36 mouse cellular contexts compared by ENCODE assay signal in genomic region chr13:92320770-92321169, GRCm38 (mm10). TPM values are rescaled to one million over a fixed set of nuclear protein-coding genes. Genes with fewer than 3 reads are reported as not detected.
DNase-seq lines count a peak whose midpoint lies in the region; ATAC-seq and TF ChIP-seq lines count a peak whose summit lies in the region.
"Had no signal": no experiment of that assay in that cellular context is flagged by ENCODE, and none has a peak within 500 bp of the region (broad histone marks: within the 10 kb centered on the region; RNA-seq: fewer than 3 reads in every experiment).

No protein-coding gene starts in this region.

- no peak for ATAC-seq in limb, embryonic 12.5 days (ENCODE audit: insufficient number of reproducible peaks, insufficient read depth, low FRiP score, low TSS enrichment, low read depth)
- ATAC-seq in hematopoietic stem cell, adult 5-6 weeks (replicated peaks in 1 of 2; ENCODE audit: insufficient read depth in 1 of 2, low FRiP score in 2 of 2, low TSS enrichment in 1 of 2, low read depth in 1 of 2, poor library complexity in 2 of 2, severe bottlenecking in 2 of 2): peak; percentile 88 to 91
- ATAC-seq: hindbrain, embryonic 16.5 days had no signal

- peak overlapping the region; percentile 64 for H3K27ac ChIP-seq in limb, embryonic 12.5 days
- no peak overlapping the region for H3K27ac ChIP-seq in limb, embryonic 10.5 days
- no peak overlapping the region for H3K27ac ChIP-seq in CH12.LX (ENCODE audit: insufficient read depth, low read depth)
- H3K27ac ChIP-seq: forebrain, embryonic 12.5 days; hindbrain, embryonic 10.5 days; kidney, embryonic 15.5 days; layer of hippocampus, adult 2 months; liver, embryonic 15.5 days; midbrain, embryonic 12.5 days; neural tube, embryonic 12.5 days had no signal

- H3K27me3 ChIP-seq in limb, embryonic 12.5 days: no peaks in the 10 kb centered on the region
- H3K27me3 ChIP-seq in limb, embryonic 10.5 days (ENCODE audit: low read depth, poor library complexity, severe bottlenecking): no peaks in the 10 kb centered on the region
- H3K27me3 ChIP-seq in CH12.LX (replicated peaks): no peaks in the 10 kb centered on the region
- H3K27me3 ChIP-seq in splenic B cell, adult 2 months (ENCODE audit: control insufficient read depth, insufficient read depth, low read length, poor library complexity, severe bottlenecking): no peaks in the 10 kb centered on the region
- H3K27me3 ChIP-seq: embryonic facial prominence, embryonic 15.5 days; forebrain, embryonic 12.5 days; heart, embryonic 12.5 days; kidney, embryonic 15.5 days; liver, embryonic 15.5 days; megakaryocyte, embryonic 14.5 days; midbrain, embryonic 12.5 days; neural tube, embryonic 12.5 days had no signal

- H3K4me1 ChIP-seq in limb, embryonic 12.5 days (replicated peaks): peaks cover 9% of the 10 kb centered on the region
- peaks cover 5% of the 10 kb centered on the region; the same call in 1 of the 2 replicates for H3K4me1 ChIP-seq in limb, embryonic 10.5 days
- peaks cover 2 to 26% of the 10 kb centered on the region in 2 experiments; a peak in 3 of 4 replicates for H3K4me1 ChIP-seq in CH12.LX (ENCODE audit: control insufficient read depth in 1 of 2, insufficient read depth in 2 of 2)
- H3K4me1 ChIP-seq: embryonic facial prominence, embryonic 15.5 days; forebrain, embryonic 12.5 days; heart, embryonic 12.5 days; hindbrain, embryonic 10.5 days; kidney, embryonic 15.5 days; liver, embryonic 15.5 days; midbrain, embryonic 12.5 days; neural tube, embryonic 12.5 days had no signal

- no peak for TF ChIP-seq CTCF in CH12.LX (conservative IDR thresholded peaks at IDR 0.05 in 1 of 2, IDR thresholded peaks at IDR 0.05 in 1 of 2; ENCODE audit: low read depth in 2 of 2, low read length in 2 of 2)

- in situ Hi-C loops in CH12.LX (cut with MboI; ENCODE audit: low pct_ligation_motif_present, low pct_unique_long_range_greater_than_20kb, low sequenced_read_pairs): no loop called here

- no peak overlapping the region for H3K4me2 ChIP-seq in limb, embryonic 12.5 days
- H3K4me2 ChIP-seq in CH12.LX (ENCODE audit: insufficient read depth, low read depth, poor library complexity, severe bottlenecking): no peak overlapping the region
- H3K4me2 ChIP-seq: embryonic facial prominence, embryonic 15.5 days; forebrain, embryonic 12.5 days; heart, embryonic 12.5 days; kidney, embryonic 15.5 days; liver, embryonic 15.5 days; lung, embryonic 14.5 days; midbrain, embryonic 12.5 days; neural tube, embryonic 12.5 days had no signal

- 59% methylated on average over 5 of the region's 5 CpGs for WGBS in limb, embryonic 12.5 days
- WGBS in limb, embryonic 10.5 days: 89% methylated on average over 5 of the region's 5 CpGs

- H3K36me3 ChIP-seq in limb, embryonic 12.5 days: peaks cover 36% of the 10 kb centered on the region; the same call in 1 of the 2 replicates
- peaks cover 50% of the 10 kb centered on the region for H3K36me3 ChIP-seq in limb, embryonic 10.5 days
- peaks cover 15 to 48% of the 10 kb centered on the region in 2 experiments for H3K36me3 ChIP-seq in CH12.LX (replicated peaks in 1 of 2; ENCODE audit: control insufficient read depth in 1 of 2, insufficient read depth in 1 of 2, low read length in 1 of 2)
- H3K36me3 ChIP-seq in splenic B cell, adult 2 months (ENCODE audit: control insufficient read depth, insufficient read depth, low read length, poor library complexity, severe bottlenecking): peaks cover 4% of the 10 kb centered on the region; the same call in 1 of the 2 replicates
- H3K36me3 ChIP-seq: embryonic facial prominence, embryonic 15.5 days had no signal

- no peak overlapping the region for H3K4me3 ChIP-seq in limb, embryonic 12.5 days (replicated peaks)
- no peak overlapping the region for H3K4me3 ChIP-seq in limb, embryonic 10.5 days
- no peak overlapping the region for H3K4me3 ChIP-seq in CH12.LX (replicated peaks in 1 of 3; ENCODE audit: low read depth in 2 of 3, low read length in 2 of 3, poor library complexity in 1 of 3)
- H3K4me3 ChIP-seq: embryonic facial prominence, embryonic 15.5 days; forebrain, embryonic 12.5 days; heart, embryonic 12.5 days; hindbrain, embryonic 10.5 days; kidney, embryonic 15.5 days; layer of hippocampus, adult 2 months; liver, embryonic 15.5 days; megakaryocyte, embryonic 14.5 days; midbrain, embryonic 12.5 days; myocyte; neural tube, embryonic 12.5 days had no signal

- TF ChIP-seq POLR2A in CH12.LX (IDR thresholded peaks at IDR 0.05; ENCODE audit: low read depth, low read length): no peak

- dilution Hi-C loops in CH12.LX (cut with MboI; ENCODE audit: extremely low pct_ligation_motif_present, extremely low pct_unique_long_range_greater_than_20kb, low sequenced_read_pairs): no loop called here

- no peak for TF ChIP-seq RAD21 in CH12.LX (IDR thresholded peaks at IDR 0.05; ENCODE audit: low read depth, low read length)

- no peaks in the 10 kb centered on the region for H3K9me3 ChIP-seq in limb, embryonic 12.5 days
- no peaks in the 10 kb centered on the region for H3K9me3 ChIP-seq in limb, embryonic 10.5 days (replicated peaks)
- no peaks in the 10 kb centered on the region for H3K9me3 ChIP-seq in CH12.LX (replicated peaks; ENCODE audit: low read length)
- H3K9me3 ChIP-seq: embryonic facial prominence, embryonic 15.5 days; forebrain, embryonic 12.5 days; heart, embryonic 12.5 days; hindbrain, embryonic 10.5 days; kidney, embryonic 15.5 days; liver, embryonic 15.5 days; megakaryocyte, embryonic 14.5 days; midbrain, embryonic 12.5 days; neural tube, embryonic 12.5 days had no signal

- DNase-seq in limb, embryonic 10.5 days (ENCODE audit: low spot score): no peak
- peak; percentile 51 for DNase-seq in CH12.LX (ENCODE audit: extremely low read depth)
- peak; percentile 69 for DNase-seq in splenic B cell, adult 2 months (ENCODE audit: low read depth, low spot score)
- DNase-seq in urinary bladder, adult 18-20 months (ENCODE audit: low spot score in 2 of 2): no peak
- DNase-seq in layer of hippocampus, adult 9-11 months: no peak
- DNase-seq: adrenal gland, postnatal 10 days; cerebellum, adult 11 months; cerebellum, adult 9-11 months; gastrocnemius, postnatal 25 days; heart, adult 18-20 months; kidney, adult 18-20 months; kidney, postnatal 36 days; lung, embryonic 14.5 days; lung, postnatal 14 days; right cerebral cortex, postnatal 4 days; thymus, postnatal 14 days had no signal

- no peaks in the 10 kb centered on the region for H3K79me2 ChIP-seq in CH12.LX (replicated peaks; ENCODE audit: control insufficient read depth, extremely low read depth, insufficient read depth, poor library complexity, severe bottlenecking)

- H3K9ac ChIP-seq in limb, embryonic 12.5 days (replicated peaks): no peak overlapping the region
- H3K9ac ChIP-seq in CH12.LX (ENCODE audit: insufficient read depth, low read depth): no peak overlapping the region
- H3K9ac ChIP-seq: embryonic facial prominence, embryonic 15.5 days; forebrain, embryonic 12.5 days; heart, embryonic 12.5 days; kidney, embryonic 15.5 days; liver, embryonic 15.5 days; lung, embryonic 14.5 days; midbrain, embryonic 12.5 days; neural tube, embryonic 12.5 days had no signal

- TF ChIP-seq EP300 in CH12.LX (IDR thresholded peaks at IDR 0.05; ENCODE audit: low read length): 0 out of 2 replicates have a peak, but pooled peaks have one; percentile 23

TF ChIP-seq in CH12.LX, 34 proteins besides CTCF, POLR2A, EP300 and RAD21:
- TF ChIP-seq ETS1 (conservative IDR thresholded peaks at IDR 0.05; ENCODE audit: low read depth, low read length): no peak; the same call in 1 of the 2 replicates
- TF ChIP-seq GABPA (IDR thresholded peaks at IDR 0.05; ENCODE audit: insufficient replicate concordance, low read depth, low read length): no peak
- TF ChIP-seq MAFK (IDR thresholded peaks at IDR 0.05; ENCODE audit: insufficient replicate concordance, low read length): no peak
- TF ChIP-seq ZKSCAN1 (IDR thresholded peaks at IDR 0.05; ENCODE audit: borderline replicate concordance, low read depth, low read length): no peak
- TF ChIP-seq BHLHE40 (IDR thresholded peaks at IDR 0.05; ENCODE audit: low read depth, low read length): peak; percentile 50; the same call in 1 of the 2 replicates
TF ChIP-seq in CH12.LX: peak in this region for 1.

RNA-seq across cellular contexts. Expression of gene Gm20379, which starts 15.0 kb away (rescaled TPM):
- polyA plus RNA-seq in limb, embryonic 12.5 days (2016; fragmentation: Nextera tagmentation; extraction: Ambion mirVana): 1.5 and 2.6 TPM in 2 replicates
- polyA plus RNA-seq in limb, embryonic 10.5 days (2016; fragmentation: Nextera tagmentation; extraction: Ambion mirVana): 0.98 and 1.4 TPM in 2 replicates
- total RNA-seq in CH12.LX (2012; rRNA removed): not detected in 2 replicates
- not detected in 2 replicates for total RNA-seq in CH12.LX (2014; rRNA removed)
- 7.4 and 11.7 TPM in 2 replicates for polyA plus RNA-seq in CH12.LX (2012; ENCODE audit: insufficient read length, low read depth)
- not detected in 2 replicates for total RNA-seq in hematopoietic stem cell, adult 5-6 weeks (2017)
- total RNA-seq: adrenal gland, postnatal 10 days; gastrocnemius, postnatal 25 days; heart, adult 18-20 months; layer of hippocampus, adult 2 months; layer of hippocampus, postnatal 25 days; left cerebral cortex, adult 8-10 months; left cerebral cortex, postnatal 36 days; liver, adult 2 months; midbrain, postnatal 0 days had no signal
- polyA plus RNA-seq: liver, adult 2 months; myocyte; spleen, adult 2 months had no signal

RNA-seq across cellular contexts. Expression of gene Dhfr, which starts 33.8 kb away (rescaled TPM):
- 20.7 and 21.9 TPM in 2 replicates for polyA plus RNA-seq in limb, embryonic 12.5 days (2016; fragmentation: Nextera tagmentation; extraction: Ambion mirVana)
- 28.0 and 30.8 TPM in 2 replicates for polyA plus RNA-seq in limb, embryonic 10.5 days (2016; fragmentation: Nextera tagmentation; extraction: Ambion mirVana)
- total RNA-seq in CH12.LX (2012; rRNA removed) (13.6 and 19.6 TPM in 2 replicates), CH12.LX (2014; rRNA removed) (47.0 and 52.0 TPM in 2 replicates)
- polyA plus RNA-seq in CH12.LX (2012; ENCODE audit: insufficient read length, low read depth): 23.8 and 24.1 TPM in 2 replicates
- total RNA-seq in hematopoietic stem cell, adult 5-6 weeks (2017): 20.6 and 27.1 TPM in 2 replicates

RNA-seq across cellular contexts. Expression of gene Msh3, which starts 34.0 kb away (rescaled TPM):
- 42.7 and 43.8 TPM in 2 replicates for polyA plus RNA-seq in limb, embryonic 12.5 days (2016; fragmentation: Nextera tagmentation; extraction: Ambion mirVana)
- polyA plus RNA-seq in limb, embryonic 10.5 days (2016; fragmentation: Nextera tagmentation; extraction: Ambion mirVana): 33.5 and 37.7 TPM in 2 replicates
- 13.7 and 15.4 TPM in 2 replicates for total RNA-seq in CH12.LX (2012; rRNA removed)
- total RNA-seq in CH12.LX (2014; rRNA removed): 26.9 and 27.0 TPM in 2 replicates
- polyA plus RNA-seq in CH12.LX (2012; ENCODE audit: insufficient read length, low read depth): 18.3 and 21.3 TPM in 2 replicates
- total RNA-seq in hematopoietic stem cell, adult 5-6 weeks (2017): 46.9 and 58.7 TPM in 2 replicates

Comparison
In these comparisons a context has a peak if more than half of its experiments do, and no peak if none do; other contexts are left out.
1. DNase-seq: peak in CH12.LX (single experiment) and splenic B cell, adult 2 months (single experiment); none in limb, embryonic 10.5 days (single experiment), urinary bladder, adult 18-20 months (0 of 2) and layer of hippocampus, adult 9-11 months (single experiment).